Mouse (Mus musculus) adrenal gland, adult 8-10 months (tissue): ENCODE data around the gene Eif5b. TPM values are rescaled to one million over a fixed set of nuclear protein-coding genes. Genes with fewer than 3 reads are reported as not detected.

Source experiments
- DNase-seq: peaks from one replicate; pipeline ENCODE4 v3.0.0; 2022
- total RNA-seq, 4 experiments: library from RNA; stranded (reverse); gene quantifications; 2 replicates each; pipeline ENCODE4 v1.2.4; 2022

Gene Eif5b
- total RNA-seq, result 10 to 100 TPM; 44.4 to 53.0 (median 48.8) TPM

GRCm38 (mm10) chr1:37997867-37998266, at the start of gene Eif5b, which contains the start of gene Txndc9:
Gene Eif5b (plus strand): TSS chr1:37998010.
Gene Txndc9 (minus strand): TSS chr1:37997893.
- DNase-seq, result peak; percentile 93

- DNase-seq, result no peak
Measured at GRCm38 (mm10) chr1:37948906-37949305, 48.9 kb upstream of the Eif5b start.

- no peak for DNase-seq
Measured at GRCm38 (mm10) chr1:37954786-37955185, 43.0 kb upstream of the Eif5b start.

GRCm38 (mm10) chr1:37955251-37955650, 42.6 kb upstream of the Eif5b start:
- peak; percentile 47 for DNase-seq

GRCm38 (mm10) chr1:37956690-37957431, 40.9 kb upstream of the Eif5b start:
- DNase-seq, result peak; percentile 74

- DNase-seq, result no peak
Measured at GRCm38 (mm10) chr1:37957659-37958058, 40.2 kb upstream of the Eif5b start, which contains the start of gene Lyg1. Gene Lyg1 (minus strand): TSS chr1:37957759.

GRCm38 (mm10) chr1:37958516-37958915, 39.3 kb upstream of the Eif5b start:
- no peak for DNase-seq

GRCm38 (mm10) chr1:37959486-37959885, 38.3 kb upstream of the Eif5b start:
- DNase-seq, result peak; percentile 31

GRCm38 (mm10) chr1:37965571-37965970, 32.2 kb upstream of the Eif5b start:
- DNase-seq, result no peak

GRCm38 (mm10) chr1:37968746-37969145, 29.1 kb upstream of the Eif5b start:
- DNase-seq, result no peak

- DNase-seq, result no peak
Measured at GRCm38 (mm10) chr1:37971520-37971919, 26.3 kb upstream of the Eif5b start.

GRCm38 (mm10) chr1:37976666-37977065, 21.1 kb upstream of the Eif5b start:
- DNase-seq, result peak; percentile 78

GRCm38 (mm10) chr1:37977303-37977702, 20.5 kb upstream of the Eif5b start:
- DNase-seq, result no peak

- DNase-seq, result no peak
Measured at GRCm38 (mm10) chr1:37984326-37984725, 13.5 kb upstream of the Eif5b start.

GRCm38 (mm10) chr1:37985764-37986323, 12.0 kb upstream of the Eif5b start:
- DNase-seq, result peak; percentile 41

- no peak for DNase-seq
Measured at GRCm38 (mm10) chr1:37987856-37988255, 10.0 kb upstream of the Eif5b start.

GRCm38 (mm10) chr1:37996226-37996625, 1.6 kb upstream of the Eif5b start:
- no peak for DNase-seq

- DNase-seq, result peak; percentile 99
Measured at GRCm38 (mm10) chr1:37996877-37997484, 829 bp upstream of the Eif5b start.

GRCm38 (mm10) chr1:37998371-37999199, 775 bp downstream of the Eif5b start:
- DNase-seq, result no peak

GRCm38 (mm10) chr1:37999552-37999951, 1.7 kb downstream of the Eif5b start:
- DNase-seq, result no peak

- no peak for DNase-seq
Measured at GRCm38 (mm10) chr1:38000844-38001243, 3.0 kb downstream of the Eif5b start.

GRCm38 (mm10) chr1:38001956-38002355, 4.1 kb downstream of the Eif5b start:
- DNase-seq, result no peak

- DNase-seq, result no peak
Measured at GRCm38 (mm10) chr1:38003046-38003445, 5.2 kb downstream of the Eif5b start.
